Mouse (Mus musculus): Measurements from ENCODE around the gene Lsm5. TPM values are rescaled to one million over a fixed set of nuclear protein-coding genes. Genes with fewer than 3 reads are reported as not detected.

Lsm5 gene
- 94.5 and 131 TPM in 2 replicates for polyA plus RNA-seq (2015; fragmentation: Nextera tagmentation; extraction: Ambion mirVana)

GRCm38 (mm10) chr6:56703931-56704900 is at the start of gene Lsm5:
Gene Lsm5, minus strand, starts transcription at chr6:56704710.
- Histone ChIP-seq H3K9ac (peak within 1 kb of the TSS; percentile 79), H3K4me1 (replicated peaks) (peaks cover 10% of the 10 kb centered on the region), H3K36me3 (peaks cover 2% of the 10 kb centered on the region; the same call in 1 of the 2 replicates), H3K9me3 (replicated peaks) (0 out of 2 replicates have a peak, but pooled peaks cover 3% of the 10 kb centered on the region), H3K4me3 (replicated peaks) (peak within 1 kb of the TSS; percentile 82), H3K4me2 (peak within 1 kb of the TSS; percentile 77), H3K27me3 (no peaks in the 10 kb centered on the region), H3K27ac (peak within 1 kb of the TSS; percentile 44; the same call in 1 of the 2 replicates)
- WGBS (ENCODE audit: insufficient replicate concordance) = under 1% methylated on average over 46 of the region's 46 CpGs
- DNase-seq = peak; percentile 81
- ATAC-seq (ENCODE audit: low read depth) = peak; percentile 87

- no peak overlapping the region for H3K9ac ChIP-seq
- H3K4me2 ChIP-seq = no peak overlapping the region
- no peak overlapping the region for H3K4me3 ChIP-seq (replicated peaks)
- H3K9me3 ChIP-seq (replicated peaks) = no peaks in the 10 kb centered on the region
- H3K36me3 ChIP-seq = peaks cover 36% of the 10 kb centered on the region
- no peak for ATAC-seq (ENCODE audit: low read depth)
- 72% methylated on average over 3 of the region's 3 CpGs for WGBS (ENCODE audit: insufficient replicate concordance)
- DNase-seq = no peak
- no peaks in the 10 kb centered on the region for H3K4me1 ChIP-seq (replicated peaks)
- no peak overlapping the region for H3K27ac ChIP-seq
- no peaks in the 10 kb centered on the region for H3K27me3 ChIP-seq
Measured at GRCm38 (mm10) chr6:56753719-56754118, 49.2 kb upstream of the Lsm5 start.

GRCm38 (mm10) chr6:56745950-56746543 is 41.5 kb upstream of the Lsm5 start:
- ATAC-seq (ENCODE audit: low read depth) (no peak), DNase-seq (no peak)
- Histone ChIP-seq H3K27ac (no peak overlapping the region), H3K27me3 (no peaks in the 10 kb centered on the region), H3K4me2 (no peak overlapping the region), H3K4me3 (replicated peaks) (no peak overlapping the region), H3K9me3 (replicated peaks) (no peaks in the 10 kb centered on the region), H3K36me3 (peaks cover 21% of the 10 kb centered on the region), H3K4me1 (replicated peaks) (no peaks in the 10 kb centered on the region), H3K9ac (no peak overlapping the region)
- 73% methylated on average over 5 of the region's 5 CpGs for WGBS (ENCODE audit: insufficient replicate concordance)

- no peaks in the 10 kb centered on the region for H3K27me3 ChIP-seq
- WGBS (ENCODE audit: insufficient replicate concordance) = 72% methylated on average over 2 of the region's 2 CpGs
- H3K4me1 ChIP-seq (replicated peaks) = no peaks in the 10 kb centered on the region
- H3K27ac ChIP-seq = no peak overlapping the region
- no peak for DNase-seq
- no peaks in the 10 kb centered on the region for H3K9me3 ChIP-seq (replicated peaks)
- no peak overlapping the region for H3K4me3 ChIP-seq (replicated peaks)
- H3K9ac ChIP-seq = no peak overlapping the region
- no peak for ATAC-seq (ENCODE audit: low read depth)
- H3K36me3 ChIP-seq = peaks cover 45% of the 10 kb centered on the region
- no peak overlapping the region for H3K4me2 ChIP-seq
Measured at GRCm38 (mm10) chr6:56732545-56732944, 28.0 kb upstream of the Lsm5 start.

- H3K9ac ChIP-seq = no peak overlapping the region
- H3K4me1 ChIP-seq (replicated peaks) = peaks cover 20% of the 10 kb centered on the region
- no peak overlapping the region for H3K27ac ChIP-seq
- ATAC-seq (ENCODE audit: low read depth) = no peak
- no peak for DNase-seq
- no peaks in the 10 kb centered on the region for H3K27me3 ChIP-seq
- 61% methylated on average over 3 of the region's 3 CpGs for WGBS (ENCODE audit: insufficient replicate concordance)
- no peak overlapping the region for H3K4me3 ChIP-seq (replicated peaks)
- H3K9me3 ChIP-seq (replicated peaks) = no peaks in the 10 kb centered on the region
- peaks cover 9% of the 10 kb centered on the region for H3K36me3 ChIP-seq
- H3K4me2 ChIP-seq = no peak overlapping the region
Measured at GRCm38 (mm10) chr6:56720877-56721276, 16.4 kb upstream of the Lsm5 start.

- H3K4me3 ChIP-seq (replicated peaks) = no peak overlapping the region
- ATAC-seq (ENCODE audit: low read depth) (no peak), DNase-seq (no peak)
- peaks cover 26% of the 10 kb centered on the region for H3K4me1 ChIP-seq (replicated peaks)
- no peaks in the 10 kb centered on the region for H3K27me3 ChIP-seq
- no peaks in the 10 kb centered on the region for H3K9me3 ChIP-seq (replicated peaks)
- H3K27ac ChIP-seq = no peak overlapping the region
- 80% methylated on average over 1 of the region's 1 CpGs for WGBS (ENCODE audit: insufficient replicate concordance)
- no peak overlapping the region for H3K4me2 ChIP-seq
- H3K36me3 ChIP-seq = peaks cover 8% of the 10 kb centered on the region
- no peak overlapping the region for H3K9ac ChIP-seq
Measured at GRCm38 (mm10) chr6:56719071-56719470, 14.6 kb upstream of the Lsm5 start.

GRCm38 (mm10) chr6:56715270-56715666 is 10.8 kb upstream of the Lsm5 start:
- peak overlapping the region; percentile 85 for H3K4me2 ChIP-seq
- no peaks in the 10 kb centered on the region for H3K9me3 ChIP-seq (replicated peaks)
- H3K4me3 ChIP-seq (replicated peaks) = peak overlapping the region; percentile 90
- H3K27me3 ChIP-seq = no peaks in the 10 kb centered on the region
- H3K4me1 ChIP-seq (replicated peaks) = peaks cover 26% of the 10 kb centered on the region
- H3K36me3 ChIP-seq = no peaks in the 10 kb centered on the region
- no peak for DNase-seq
- peak overlapping the region; percentile 90 for H3K27ac ChIP-seq
- H3K9ac ChIP-seq = peak overlapping the region; percentile 84
- WGBS (ENCODE audit: insufficient replicate concordance) = under 1% methylated on average over 25 of the region's 25 CpGs
- ATAC-seq (ENCODE audit: low read depth) = 0 out of 2 replicates have a peak, but pooled peaks have one; percentile 3

GRCm38 (mm10) chr6:56714574-56715269 is 10.2 kb upstream of the Lsm5 start, which contains the start of gene Avl9:
Gene Avl9, plus strand, starts transcription at chr6:56714899.
- DNase-seq (peak; percentile 98), ATAC-seq (ENCODE audit: low read depth) (peak; percentile 97)
- no peaks in the 10 kb centered on the region for H3K9me3 ChIP-seq (replicated peaks)
- H3K4me3 ChIP-seq (replicated peaks) = peak within 1 kb of the TSS; percentile 90
- peak within 1 kb of the TSS; percentile 85 for H3K4me2 ChIP-seq
- H3K27ac ChIP-seq = peak within 1 kb of the TSS; percentile 90
- H3K9ac ChIP-seq = peak within 1 kb of the TSS; percentile 84
- peaks cover 26% of the 10 kb centered on the region for H3K4me1 ChIP-seq (replicated peaks)
- H3K36me3 ChIP-seq = no peaks in the 10 kb centered on the region
- H3K27me3 ChIP-seq = no peaks in the 10 kb centered on the region
- 0% methylated on average over 64 of the region's 64 CpGs for WGBS (ENCODE audit: insufficient replicate concordance)

GRCm38 (mm10) chr6:56714186-56714573 is 9.7 kb upstream of the Lsm5 start:
- no peak overlapping the region for H3K27ac ChIP-seq
- DNase-seq = no peak
- no peaks in the 10 kb centered on the region for H3K9me3 ChIP-seq (replicated peaks)
- no peak for ATAC-seq (ENCODE audit: low read depth)
- H3K4me2 ChIP-seq = peak overlapping the region; percentile 85
- H3K36me3 ChIP-seq = no peaks in the 10 kb centered on the region
- H3K27me3 ChIP-seq = no peaks in the 10 kb centered on the region
- peak overlapping the region; percentile 90 for H3K4me3 ChIP-seq (replicated peaks)
- 32% methylated on average over 7 of the region's 7 CpGs for WGBS (ENCODE audit: insufficient replicate concordance)
- H3K4me1 ChIP-seq (replicated peaks) = peaks cover 26% of the 10 kb centered on the region
- H3K9ac ChIP-seq = no peak overlapping the region

GRCm38 (mm10) chr6:56692445-56692844 is 12.1 kb downstream of the Lsm5 start:
- DNase-seq (no peak), ATAC-seq (ENCODE audit: low read depth) (no peak)
- 72% methylated on average over 4 of the region's 4 CpGs for WGBS (ENCODE audit: insufficient replicate concordance)
- no peak overlapping the region for H3K4me3 ChIP-seq (replicated peaks)
- H3K27me3 ChIP-seq = no peaks in the 10 kb centered on the region
- H3K9ac ChIP-seq = no peak overlapping the region
- no peak overlapping the region for H3K4me2 ChIP-seq
- H3K36me3 ChIP-seq = no peaks in the 10 kb centered on the region
- no peaks in the 10 kb centered on the region for H3K4me1 ChIP-seq (replicated peaks)
- no peak overlapping the region for H3K27ac ChIP-seq
- H3K9me3 ChIP-seq (replicated peaks) = no peaks in the 10 kb centered on the region

GRCm38 (mm10) chr6:56691205-56691604 is 13.3 kb downstream of the Lsm5 start:
- H3K9me3 ChIP-seq (replicated peaks) = no peaks in the 10 kb centered on the region
- no peaks in the 10 kb centered on the region for H3K27me3 ChIP-seq
- no peak overlapping the region for H3K4me2 ChIP-seq
- peak; percentile 42 for DNase-seq
- ATAC-seq (ENCODE audit: low read depth) = 0 out of 2 replicates have a peak, but pooled peaks have one; percentile 39
- no peaks in the 10 kb centered on the region for H3K4me1 ChIP-seq (replicated peaks)
- no peak overlapping the region for H3K9ac ChIP-seq
- no peaks in the 10 kb centered on the region for H3K36me3 ChIP-seq
- H3K4me3 ChIP-seq (replicated peaks) = no peak overlapping the region
- H3K27ac ChIP-seq = no peak overlapping the region
- 5% methylated on average over 2 of the region's 2 CpGs for WGBS (ENCODE audit: insufficient replicate concordance)

Data from liver, embryonic 13.5 days (tissue).